Mouse (Mus musculus) olfactory bulb, adult 2 months (tissue): ENCODE results near the gene Rbfox3.

Experiments used
- CTCF ChIP-seq: fragments of 200-500 bp; IDR thresholded peaks from 2 replicates; pipeline ENCODE4 v1.5.1; 2012; ENCODE audit warnings: low read depth, mild to moderate bottlenecking, low read length, moderate library complexity; ENCODE audit not compliant: insufficient read depth
- POLR2A ChIP-seq: fragments of 200-500 bp; IDR thresholded peaks from 2 replicates; pipeline ENCODE4 v1.6.1; 2012; ENCODE audit warnings: mild to moderate bottlenecking, low read depth, low read length, moderate library complexity; ENCODE audit not compliant: insufficient read depth

- no peak for TF ChIP-seq CTCF
- TF ChIP-seq POLR2A = no peak
These were observed 454.5 kb downstream of the Rbfox3 start for GRCm38 (mm10) chr11:118456937-118457336.
